Mouse (Mus musculus) hindbrain, embryonic 12.5 days (tissue): ENCODE results near the gene Zglp1. TPM values are rescaled to one million over a fixed set of nuclear protein-coding genes. Genes with fewer than 3 reads are reported as not detected.
A peak's percentile ranks its signal among the peaks of the same experiment; 100 is the strongest.

Source experiments
- ATAC-seq: fragments of 200-750 bp; cut with Nextera tagmentation; 2 replicates; pipeline ENCODE4 v1.8.0; 2017; ENCODE audit warnings: moderate TSS enrichment; ENCODE audit not compliant: low FRiP score
- H3K27ac ChIP-seq: fragments of 300-500 bp; sonication (generic); 2 replicates; pipeline ENCODE4 v1.5.1; 2016; ENCODE audit warnings: mild to moderate bottlenecking
- H3K27me3 ChIP-seq: fragments of 300-500 bp; sonication (generic); 2 replicates; pipeline ENCODE4 v1.6.1; 2016; ENCODE audit warnings: mild to moderate bottlenecking
- H3K36me3 ChIP-seq: fragments of 300-500 bp; sonication (generic); 2 replicates; pipeline ENCODE4 v1.6.1; 2016; ENCODE audit warnings: mild to moderate bottlenecking
- H3K4me1 ChIP-seq: fragments of 300-500 bp; sonication (generic); 2 replicates; pipeline ENCODE4 v1.6.1; 2016
- H3K4me2 ChIP-seq: fragments of 300-500 bp; sonication (generic); replicated peaks from 2 replicates; pipeline ENCODE4 v1.6.1; 2016; ENCODE audit warnings: mild to moderate bottlenecking
- H3K4me3 ChIP-seq: fragments of 300-500 bp; sonication (generic); 2 replicates; pipeline ENCODE4 v1.5.1; 2016; ENCODE audit warnings: mild to moderate bottlenecking
- H3K9ac ChIP-seq: fragments of 300-500 bp; sonication (generic); 2 replicates; pipeline ENCODE4 v1.6.1; 2016; ENCODE audit warnings: mild to moderate bottlenecking, moderate library complexity
- H3K9me3 ChIP-seq: fragments of 300-500 bp; sonication (generic); replicated peaks from 2 replicates; pipeline ENCODE4 v1.6.1; 2016; ENCODE audit warnings: mild to moderate bottlenecking
- WGBS: fragments of 180-500 bp; shearing (Covaris S2); methylation state at CpG from one replicate; pipeline ENCODE4 v1.1.7; 2016; 5-methylcytosine and 5-hydroxymethylcytosine counted together
- polyA plus RNA-seq: library from polyadenylated mRNA; unstranded; fragments of >200 nt; fragmentation: Nextera tagmentation; extraction: Ambion mirVana; gene quantifications from 2 replicates; pipeline ENCODE4 v1.2.1, GENCODE M21; 2016

Gene Zglp1
- 2.4 TPM in 1 of 2 replicates, not detected in the other for polyA plus RNA-seq

DNA sequence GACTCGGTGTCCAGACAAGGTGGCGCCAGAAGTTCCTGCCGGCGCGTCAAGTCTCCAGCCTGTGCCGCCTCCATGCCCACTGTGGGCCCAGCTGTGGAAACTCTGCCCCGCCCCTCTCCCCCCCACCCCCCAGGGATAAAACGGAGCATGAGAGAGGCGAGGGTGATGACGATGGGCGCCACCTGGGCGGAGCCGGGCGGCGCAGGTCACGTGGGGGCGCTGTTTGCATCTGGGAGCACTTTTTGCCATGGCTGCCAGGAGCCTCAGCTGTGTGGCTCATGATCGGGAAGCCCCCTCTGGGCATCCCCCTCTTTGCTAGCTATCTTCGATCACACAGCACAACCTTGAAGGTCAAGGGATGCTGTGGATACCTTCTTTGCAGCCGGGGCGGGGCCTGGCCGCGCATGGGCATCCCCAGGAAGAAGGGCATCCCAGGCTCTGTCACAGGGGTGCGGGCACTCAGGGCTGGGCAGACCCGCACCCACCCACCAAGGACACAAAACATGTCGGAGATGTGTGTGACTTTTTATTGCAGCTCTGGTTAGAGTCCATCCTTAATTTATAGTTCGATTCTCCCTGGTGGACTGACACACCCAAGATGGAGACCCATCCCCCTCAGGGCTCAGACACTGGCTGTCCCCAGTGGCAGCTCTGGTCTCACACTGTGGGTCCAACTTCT, at the start of gene Zglp1:
TSS of gene Zglp1 (minus strand) at position 88 of the 679 bp plus-strand sequence.
- H3K27ac ChIP-seq, result no peak within 1 kb of the TSS
- ATAC-seq, result no peak
- no peak within 1 kb of the TSS for H3K9ac ChIP-seq
- 88% methylated on average over 27 of the region's 27 CpGs for WGBS
- H3K27me3 ChIP-seq, result no peaks in the 10 kb centered on the region
- peaks cover under 1% of the 10 kb centered on the region; the same call in 1 of the 2 replicates for H3K4me1 ChIP-seq
- no peak within 1 kb of the TSS for H3K4me2 ChIP-seq
- H3K4me3 ChIP-seq, result no peak within 1 kb of the TSS
- peaks cover 48% of the 10 kb centered on the region for H3K36me3 ChIP-seq
- no peaks in the 10 kb centered on the region for H3K9me3 ChIP-seq

DNA sequence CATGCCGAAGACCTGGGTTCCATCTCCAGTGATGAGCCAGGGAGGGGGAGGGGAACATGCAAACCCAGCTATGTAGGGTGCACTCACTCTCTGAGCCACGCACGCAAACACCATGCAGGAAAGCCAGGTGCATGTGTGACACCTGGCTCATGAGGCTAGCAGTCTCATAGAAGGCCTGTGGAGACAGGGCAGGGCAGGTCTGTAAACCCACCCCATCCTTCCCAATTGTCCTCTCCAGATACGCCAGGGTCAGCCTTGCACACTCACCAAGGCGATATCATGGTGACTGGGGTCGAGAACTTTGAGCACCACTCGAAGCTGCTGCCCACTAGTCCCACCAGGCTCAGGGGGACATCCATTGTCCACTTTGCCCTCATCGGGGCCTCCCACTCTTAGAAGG, 48.2 kb upstream of the Zglp1 start:
- H3K4me2 ChIP-seq, result no peak overlapping the region
- no peak overlapping the region for H3K27ac ChIP-seq
- no peaks in the 10 kb centered on the region for H3K4me1 ChIP-seq
- H3K4me3 ChIP-seq, result no peak overlapping the region
- peaks cover 7% of the 10 kb centered on the region for H3K36me3 ChIP-seq
- no peaks in the 10 kb centered on the region for H3K27me3 ChIP-seq
- no peak overlapping the region for H3K9ac ChIP-seq
- ATAC-seq, result no peak
- no peaks in the 10 kb centered on the region for H3K9me3 ChIP-seq
- WGBS, result 89% methylated on average over 8 of the region's 8 CpGs

DNA sequence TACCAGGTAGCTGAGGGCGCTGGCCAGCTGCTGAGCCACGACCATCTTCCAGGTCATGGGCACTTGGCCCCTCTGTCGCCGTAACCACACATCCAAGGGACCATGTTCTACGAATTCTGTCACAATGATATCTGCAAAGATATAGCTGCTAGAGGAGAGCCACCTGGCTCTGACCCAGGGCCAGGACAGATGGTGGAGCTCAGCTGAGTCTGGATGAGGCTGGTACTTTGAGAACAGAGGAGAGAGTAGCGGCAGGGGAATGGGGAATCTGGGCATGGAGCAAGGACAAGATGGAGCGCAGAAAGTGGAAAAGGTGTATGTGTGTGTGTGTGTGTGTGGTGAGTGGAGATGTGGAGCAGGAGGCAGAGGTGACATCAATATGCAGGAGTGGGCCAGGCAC, 47.3 kb upstream of the Zglp1 start:
- H3K27ac ChIP-seq, result no peak overlapping the region
- H3K4me2 ChIP-seq, result no peak overlapping the region
- ATAC-seq, result no peak
- H3K4me3 ChIP-seq, result no peak overlapping the region
- no peak overlapping the region for H3K9ac ChIP-seq
- no peaks in the 10 kb centered on the region for H3K9me3 ChIP-seq
- 92% methylated on average over 7 of the region's 7 CpGs for WGBS
- no peaks in the 10 kb centered on the region for H3K27me3 ChIP-seq
- peaks cover 4% of the 10 kb centered on the region; the same call in 1 of the 2 replicates for H3K36me3 ChIP-seq
- no peaks in the 10 kb centered on the region for H3K4me1 ChIP-seq

DNA sequence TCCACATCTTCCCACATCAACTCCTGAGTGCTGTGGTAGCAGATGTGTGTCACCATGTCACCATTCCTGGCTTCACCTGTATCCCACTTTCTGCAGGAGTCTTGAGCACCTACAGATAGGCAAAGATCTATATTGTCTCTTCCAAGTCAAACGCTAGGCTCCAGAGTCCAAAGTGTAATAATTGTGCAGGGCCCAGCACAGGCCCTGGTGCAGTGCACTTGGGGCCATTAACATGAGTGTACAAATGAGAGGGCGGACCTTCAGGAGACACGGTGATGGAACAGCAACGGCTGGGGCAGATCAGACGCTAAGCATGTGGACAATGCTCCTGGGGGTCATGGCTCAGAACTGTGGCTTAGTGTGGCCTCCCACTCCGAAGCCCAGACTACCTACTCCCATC, 46.9 kb upstream of the Zglp1 start:
- Histone ChIP-seq H3K9me3 (no peaks in the 10 kb centered on the region), H3K4me2 (no peak overlapping the region), H3K27me3 (no peaks in the 10 kb centered on the region), H3K4me1 (no peaks in the 10 kb centered on the region), H3K4me3 (no peak overlapping the region), H3K9ac (no peak overlapping the region), H3K27ac (no peak overlapping the region), H3K36me3 (peaks cover 9% of the 10 kb centered on the region)
- WGBS, result 88% methylated on average over 6 of the region's 6 CpGs
- no peak for ATAC-seq

DNA sequence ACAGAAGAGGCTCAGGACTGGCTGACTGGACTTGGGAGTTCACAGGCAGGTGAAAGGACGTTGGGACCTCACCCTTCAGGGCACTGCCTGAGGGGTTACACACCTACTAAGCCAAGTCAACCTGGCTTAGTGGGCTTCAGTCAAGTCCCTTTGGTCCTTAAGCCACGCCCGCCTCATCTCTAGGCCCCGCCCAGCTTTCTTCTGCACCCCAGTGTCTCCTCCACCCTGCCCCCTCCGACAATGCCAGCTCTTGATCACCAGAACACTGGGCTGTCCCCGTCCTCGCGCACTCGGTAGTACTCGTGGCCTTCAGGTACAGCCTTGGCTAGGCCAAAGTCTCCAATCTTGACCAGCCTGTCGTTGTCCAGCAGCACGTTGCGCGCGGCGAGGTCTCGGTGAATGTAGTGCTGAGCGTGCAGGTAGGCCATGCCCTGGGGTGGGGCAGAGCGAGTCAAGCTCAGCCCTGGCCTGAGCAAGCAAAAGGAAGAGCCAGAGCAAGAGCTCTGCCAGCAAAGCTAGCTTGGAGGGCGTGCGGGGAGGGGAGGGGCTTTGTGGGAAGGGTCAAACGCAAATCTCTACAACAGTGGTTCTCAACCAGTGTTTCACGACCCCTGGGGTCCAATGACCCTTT, 40.8 kb upstream of the Zglp1 start:
- H3K9ac ChIP-seq, result no peak overlapping the region
- 50% methylated on average over 23 of the region's 23 CpGs for WGBS
- no peak for ATAC-seq

DNA sequence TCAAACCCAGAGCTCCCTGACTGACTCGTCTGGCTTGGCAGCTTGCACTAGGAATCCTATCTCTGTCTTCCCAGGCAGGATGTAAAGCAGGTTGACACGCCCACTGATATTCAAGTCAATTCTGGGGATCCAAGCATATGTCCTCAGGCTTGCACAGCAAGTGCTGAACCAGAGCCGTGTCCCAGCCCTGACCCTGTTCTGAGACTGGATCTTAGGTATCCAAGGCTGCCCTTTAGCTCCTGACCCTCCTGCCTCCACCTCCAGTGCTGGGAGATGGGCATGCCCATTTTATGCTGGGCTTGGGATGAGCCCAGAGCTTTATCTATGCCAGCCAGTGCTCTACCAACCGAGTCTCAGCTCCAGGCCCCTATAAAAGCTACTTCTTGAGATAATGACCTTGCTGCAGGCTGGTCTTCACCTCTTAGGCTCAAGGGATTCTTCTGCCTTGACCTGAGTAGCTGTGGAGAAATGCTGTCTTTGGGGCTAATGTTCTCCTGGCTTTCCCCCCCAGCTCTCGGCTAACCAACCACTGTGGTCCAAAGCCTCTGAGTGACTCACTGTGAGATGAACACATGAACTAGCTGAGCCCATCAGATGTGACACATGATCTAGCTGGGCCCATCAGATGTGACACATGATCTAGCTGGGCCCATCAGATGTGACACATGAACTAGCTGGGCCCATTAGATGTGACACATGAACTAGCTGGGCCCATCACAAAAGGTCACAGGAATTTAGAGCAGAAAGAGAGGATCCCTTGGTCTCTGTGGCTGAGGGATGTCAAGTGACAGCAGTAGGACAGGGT, 39.1 kb upstream of the Zglp1 start:
- Histone ChIP-seq H3K4me2 (no peak overlapping the region), H3K9ac (no peak overlapping the region), H3K4me1 (0 out of 2 replicates have a peak, but pooled peaks cover 4% of the 10 kb centered on the region), H3K27me3 (no peaks in the 10 kb centered on the region), H3K27ac (no peak overlapping the region), H3K4me3 (no peak overlapping the region), H3K9me3 (no peaks in the 10 kb centered on the region), H3K36me3 (peaks cover 7% of the 10 kb centered on the region)
- 80% methylated on average over 5 of the region's 5 CpGs for WGBS
- ATAC-seq, result no peak

More for the DNA sequence above, 40.8 kb upstream of the Zglp1 start:
- H3K27ac ChIP-seq, result no peak overlapping the region
- H3K9me3 ChIP-seq, result no peaks in the 10 kb centered on the region
- H3K4me2 ChIP-seq, result no peak overlapping the region
- H3K36me3 ChIP-seq, result peaks cover 7% of the 10 kb centered on the region
- 0 out of 2 replicates have a peak, but pooled peaks cover 4% of the 10 kb centered on the region for H3K4me1 ChIP-seq
- H3K27me3 ChIP-seq, result no peaks in the 10 kb centered on the region
- no peak overlapping the region for H3K4me3 ChIP-seq

DNA sequence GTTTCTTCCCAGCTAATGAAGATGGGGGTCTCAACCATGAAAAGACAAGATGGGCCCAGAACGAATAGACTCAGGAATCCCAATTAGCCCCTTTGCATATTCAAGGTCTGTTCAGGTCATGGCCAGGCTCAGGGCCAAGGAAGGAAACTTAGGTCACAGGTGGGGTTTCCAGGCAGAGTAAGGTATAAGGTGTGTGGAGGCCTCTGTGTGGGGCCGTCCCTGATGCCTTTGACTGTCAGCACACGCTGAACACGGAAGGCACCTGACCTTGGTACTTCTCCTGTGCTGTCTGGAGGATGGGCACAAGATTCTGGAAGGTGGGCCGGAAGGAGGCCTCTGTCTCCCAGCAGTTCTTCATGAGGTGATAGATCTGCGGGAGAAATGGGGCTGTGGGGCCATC, 37.9 kb upstream of the Zglp1 start:
- Histone ChIP-seq H3K9ac (no peak overlapping the region), H3K9me3 (no peaks in the 10 kb centered on the region), H3K27me3 (no peaks in the 10 kb centered on the region), H3K4me2 (no peak overlapping the region), H3K27ac (no peak overlapping the region), H3K36me3 (peaks cover 7% of the 10 kb centered on the region), H3K4me3 (no peak overlapping the region), H3K4me1 (peaks cover 12% of the 10 kb centered on the region; the same call in 1 of the 2 replicates)
- 87% methylated on average over 6 of the region's 6 CpGs for WGBS
- ATAC-seq, result no peak

DNA sequence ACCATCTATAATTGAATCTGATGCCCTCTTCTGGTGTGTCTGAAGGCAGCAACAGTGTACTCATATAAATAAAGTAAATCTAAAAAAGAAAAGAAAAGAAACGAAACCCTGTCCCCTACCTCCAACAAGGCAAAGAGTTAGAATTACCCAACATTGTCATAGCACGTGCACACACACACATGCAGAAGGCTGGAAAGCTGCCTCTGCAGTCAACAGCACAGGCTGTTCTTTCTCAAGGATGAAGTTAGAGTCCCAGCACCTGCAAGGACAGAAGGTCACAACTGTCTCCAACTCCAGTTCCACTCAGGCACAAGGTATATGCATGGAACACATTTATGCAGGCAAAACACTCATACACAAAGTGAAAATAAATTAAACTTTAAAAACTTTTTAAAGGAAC, 35.2 kb upstream of the Zglp1 start:
- no peak for ATAC-seq
- H3K9me3 ChIP-seq, result no peaks in the 10 kb centered on the region
- H3K4me2 ChIP-seq, result no peak overlapping the region
- WGBS, result 85% methylated on average over 2 of the region's 2 CpGs
- no peaks in the 10 kb centered on the region for H3K36me3 ChIP-seq
- no peak overlapping the region for H3K4me3 ChIP-seq
- peaks cover 12% of the 10 kb centered on the region; the same call in 1 of the 2 replicates for H3K4me1 ChIP-seq
- no peak overlapping the region for H3K27ac ChIP-seq
- no peak overlapping the region for H3K9ac ChIP-seq
- no peaks in the 10 kb centered on the region for H3K27me3 ChIP-seq

DNA sequence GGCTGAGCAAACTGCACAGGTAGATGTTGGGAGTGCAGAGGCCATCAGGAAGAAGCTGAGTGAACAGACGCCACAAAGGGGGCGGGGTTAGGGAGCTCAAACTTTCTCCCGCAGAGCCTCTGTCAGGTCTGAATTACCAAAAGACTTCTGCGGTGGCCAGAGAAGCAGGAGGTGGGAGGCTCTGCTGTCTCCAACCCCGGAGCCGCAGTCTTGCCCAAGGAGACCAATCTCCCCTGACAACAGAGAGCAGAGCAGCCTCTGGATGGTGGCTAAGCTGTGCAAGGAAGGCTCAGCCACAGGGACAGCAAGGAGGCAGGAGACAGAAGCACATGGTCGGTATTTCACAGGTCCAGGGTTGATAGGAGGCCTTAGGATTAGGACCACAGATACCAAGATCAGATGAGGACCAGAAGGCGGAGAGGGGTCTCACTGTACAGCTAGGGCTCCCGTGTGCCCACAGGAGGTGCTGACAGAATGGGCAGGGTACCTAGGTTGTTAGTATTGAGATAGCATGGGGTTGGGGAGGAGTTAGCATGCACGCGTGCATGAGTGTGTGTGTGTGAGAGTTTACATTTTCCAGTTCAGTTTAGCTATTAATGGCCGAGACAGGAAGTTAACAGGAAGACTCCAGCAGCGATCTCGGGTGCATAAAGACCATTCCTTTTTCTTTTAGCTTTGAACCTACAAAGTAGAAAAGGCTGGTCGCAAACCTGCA, 33.7 kb upstream of the Zglp1 start:
- no peaks in the 10 kb centered on the region for H3K36me3 ChIP-seq

DNA sequence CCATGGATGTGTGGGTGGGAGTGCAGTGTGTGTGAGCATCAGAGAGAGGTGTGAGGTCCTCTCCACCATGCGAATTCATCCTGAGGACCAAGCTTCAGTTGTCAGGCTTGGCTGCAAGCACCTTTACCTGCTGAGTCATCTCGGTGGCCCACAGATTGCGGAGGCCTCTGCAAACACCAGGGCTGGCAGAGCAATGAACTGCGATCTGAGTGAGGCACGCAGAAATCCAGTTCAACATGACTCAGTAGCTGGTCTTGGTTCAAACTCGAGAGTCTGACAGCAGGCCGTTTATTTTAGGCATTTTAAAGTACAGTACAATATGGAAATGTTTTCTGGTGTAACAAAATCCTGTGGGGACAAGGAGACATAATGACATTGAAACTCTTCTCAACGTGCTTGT, 30.9 kb upstream of the Zglp1 start:
- ATAC-seq, result no peak
- 84% methylated on average over 8 of the region's 8 CpGs for WGBS

More for the DNA sequence above, 33.7 kb upstream of the Zglp1 start:
- Histone ChIP-seq H3K9me3 (no peaks in the 10 kb centered on the region), H3K4me1 (peaks cover 12% of the 10 kb centered on the region; the same call in 1 of the 2 replicates), H3K4me2 (0 out of 2 replicates have a peak overlapping the region, but pooled peaks have one; percentile 6), H3K27ac (no peak overlapping the region), H3K4me3 (no peak overlapping the region), H3K9ac (peak overlapping the region; percentile 35; the same call in 1 of the 2 replicates), H3K27me3 (no peaks in the 10 kb centered on the region)
- ATAC-seq, result no peak
- WGBS, result 45% methylated on average over 15 of the region's 15 CpGs

DNA sequence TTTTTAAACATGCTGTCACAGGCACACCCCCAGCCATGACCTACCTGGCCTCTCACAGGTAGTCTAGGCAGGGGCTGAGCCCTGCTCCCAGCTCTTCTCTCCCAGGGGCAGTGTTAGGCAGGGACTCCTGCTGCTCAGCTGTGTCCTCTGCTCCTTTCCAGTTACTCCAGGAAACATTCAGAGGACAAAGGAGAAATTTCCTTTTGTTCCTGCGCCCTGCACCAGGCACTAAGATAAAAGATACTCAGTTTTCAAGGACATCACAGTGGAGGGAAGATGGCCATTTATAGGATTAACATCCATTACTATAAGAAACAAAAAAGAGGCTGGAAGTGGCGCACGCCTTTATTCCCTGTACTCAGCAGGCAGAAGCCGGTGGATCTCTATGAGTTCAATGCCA, 29.1 kb upstream of the Zglp1 start:
- no peak overlapping the region for H3K4me2 ChIP-seq
- no peak overlapping the region for H3K27ac ChIP-seq
- no peaks in the 10 kb centered on the region for H3K27me3 ChIP-seq
- ATAC-seq, result no peak
- H3K9me3 ChIP-seq, result no peaks in the 10 kb centered on the region
- WGBS, result 71% methylated on average over 4 of the region's 4 CpGs
- H3K4me3 ChIP-seq, result no peak overlapping the region
- no peak overlapping the region for H3K9ac ChIP-seq
- no peaks in the 10 kb centered on the region for H3K36me3 ChIP-seq
- peaks cover 8% of the 10 kb centered on the region for H3K4me1 ChIP-seq

More for the DNA sequence above, 30.9 kb upstream of the Zglp1 start:
- Histone ChIP-seq H3K4me1 (peaks cover 7% of the 10 kb centered on the region; the same call in 1 of the 2 replicates), H3K9me3 (no peaks in the 10 kb centered on the region), H3K27ac (no peak overlapping the region), H3K4me2 (no peak overlapping the region), H3K36me3 (no peaks in the 10 kb centered on the region), H3K27me3 (no peaks in the 10 kb centered on the region), H3K4me3 (no peak overlapping the region), H3K9ac (no peak overlapping the region)

DNA sequence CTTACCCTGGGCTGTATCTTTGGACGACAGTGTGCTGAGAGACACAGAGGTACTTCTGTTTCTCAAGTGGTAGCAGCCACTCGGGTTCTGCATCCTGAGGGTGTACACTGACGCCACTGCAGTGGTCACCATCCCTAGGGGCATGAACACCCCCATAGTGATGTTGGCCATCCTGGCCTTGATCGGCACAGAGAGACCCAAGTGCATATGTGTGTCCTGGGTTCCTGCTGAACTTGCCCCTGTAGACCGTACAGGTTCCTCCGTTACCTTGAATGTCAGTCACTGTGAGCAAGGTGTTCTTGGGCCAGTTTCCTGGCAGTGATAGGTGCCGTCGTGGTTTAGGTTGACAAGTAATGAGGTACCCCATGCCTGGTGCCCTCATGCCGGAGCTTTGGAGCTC, 26.5 kb upstream of the Zglp1 start:
- Histone ChIP-seq H3K36me3 (peaks cover 16% of the 10 kb centered on the region), H3K27me3 (no peaks in the 10 kb centered on the region), H3K4me2 (no peak overlapping the region), H3K9ac (no peak overlapping the region), H3K4me3 (no peak overlapping the region), H3K4me1 (peaks cover 17% of the 10 kb centered on the region), H3K27ac (no peak overlapping the region), H3K9me3 (no peaks in the 10 kb centered on the region)
- ATAC-seq, result no peak
- WGBS, result 96% methylated on average over 9 of the region's 9 CpGs
